Mouse (Mus musculus): Measurements from ENCODE around the gene Fnip2. TPM values are rescaled to one million over a fixed set of nuclear protein-coding genes. Genes with fewer than 3 reads are reported as not detected.

The Fnip2 gene
- total and polyA plus RNA-seq, 3 experiments: 0.21 to 0.71 (median 0.31) TPM

DNA sequence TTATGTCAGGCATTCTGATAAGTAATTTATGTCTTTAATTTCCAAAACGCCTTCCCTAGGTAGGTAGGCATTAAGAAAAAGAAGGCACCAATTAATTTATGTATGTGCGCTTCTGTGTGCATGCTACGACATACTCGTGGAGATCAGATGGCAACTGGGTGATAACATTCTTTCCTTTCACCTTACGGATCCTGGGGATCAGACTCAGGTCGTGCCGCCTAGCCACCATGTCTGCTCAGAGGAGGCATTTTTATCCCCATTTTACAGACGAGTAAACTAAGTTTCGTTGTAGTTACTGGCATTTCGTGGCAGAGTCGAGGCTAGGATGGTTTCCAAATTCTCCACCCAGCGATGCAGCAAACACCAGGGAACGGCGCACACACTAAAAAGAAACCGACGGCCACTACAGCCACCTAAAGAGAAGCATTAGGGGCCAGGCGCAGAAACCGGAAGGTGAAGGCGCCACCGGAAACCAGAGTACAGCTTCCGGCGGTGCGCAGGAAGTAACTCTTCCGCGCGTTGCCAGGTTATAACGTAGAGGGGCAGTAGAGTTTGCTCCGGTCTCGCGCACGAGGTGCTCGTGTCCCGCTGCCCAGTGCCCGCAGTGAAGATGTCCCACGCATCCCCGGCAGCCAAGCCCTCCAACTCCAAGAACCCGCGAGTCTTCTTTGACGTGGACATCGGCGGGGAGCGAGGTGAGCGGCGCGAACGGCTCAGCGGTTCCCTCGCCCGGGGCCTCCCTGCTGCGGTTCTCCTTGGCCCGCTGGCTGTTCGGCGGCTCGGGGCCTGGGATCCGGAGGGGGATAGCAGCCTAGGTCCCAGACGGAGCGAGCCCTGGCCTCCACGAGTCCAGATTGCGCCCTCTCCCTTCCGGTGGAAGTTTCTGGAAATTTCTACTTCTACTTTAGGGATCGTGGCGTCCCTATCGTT is 23.5 kb upstream of the Fnip2 start, which contains the start of gene Ppid:
TSS of gene Ppid (plus strand) at position 480 of the 930 bp plus-strand sequence.
- Histone ChIP-seq H3K9me3 (replicated peaks; ENCODE audit: low read length) (no peaks in the 10 kb centered on the region), H3K4me2 (ENCODE audit: insufficient read depth, low read depth, poor library complexity, severe bottlenecking) (peak within 1 kb of the TSS; percentile 74), H3K4me3 (replicated peaks in 1 of 3; ENCODE audit: low read depth in 2 of 3, low read length in 2 of 3, poor library complexity in 1 of 3) (peak within 1 kb of the TSS; percentile 83 to 97 (median 83)), H3K4me1 (ENCODE audit: control insufficient read depth in 1 of 2, insufficient read depth in 2 of 2) (peaks cover 2 to 21% of the 10 kb centered on the region in 2 experiments; a peak in 3 of 4 replicates), H3K27ac (ENCODE audit: insufficient read depth, low read depth) (peak within 1 kb of the TSS; percentile 51; the same call in 1 of the 2 replicates), H3K36me3 (replicated peaks in 1 of 2; ENCODE audit: control insufficient read depth in 1 of 2, insufficient read depth in 1 of 2, low read length in 1 of 2) (peaks cover 19 to 29% of the 10 kb centered on the region in 2 experiments), H3K79me2 (replicated peaks; ENCODE audit: control insufficient read depth, extremely low read depth, insufficient read depth, poor library complexity, severe bottlenecking) (peaks cover 41% of the 10 kb centered on the region), H3K27me3 (replicated peaks) (no peaks in the 10 kb centered on the region), H3K9ac (ENCODE audit: insufficient read depth, low read depth) (peak within 1 kb of the TSS; percentile 89)
- peak; percentile 86 for DNase-seq (ENCODE audit: extremely low read depth)
- dilution Hi-C loops (cut with MboI; ENCODE audit: extremely low pct_ligation_motif_present, extremely low pct_unique_long_range_greater_than_20kb, low sequenced_read_pairs) (loop anchor here (25.0 kb wide), 1 partner anchor 379 kb away; no protein-coding TSS in a partner anchor), in situ Hi-C loops (cut with MboI; ENCODE audit: low pct_ligation_motif_present, low pct_unique_long_range_greater_than_20kb, low sequenced_read_pairs) (loop anchor here (25.0 kb wide), 1 partner anchor 629 kb away; no protein-coding TSS in a partner anchor)
- TF ChIP-seq RAD21 (IDR thresholded peaks at IDR 0.05; ENCODE audit: low read depth, low read length): no peak
- no peak for TF ChIP-seq USF2 (conservative IDR thresholded peaks at IDR 0.05; ENCODE audit: low read depth, low read length)
- no peak for TF ChIP-seq MAFK (IDR thresholded peaks at IDR 0.05; ENCODE audit: insufficient replicate concordance, low read length)
- TF ChIP-seq ZKSCAN1 (IDR thresholded peaks at IDR 0.05; ENCODE audit: borderline replicate concordance, low read depth, low read length): no peak
- no peak; the same call in 1 of the 2 replicates for TF ChIP-seq IRF4 (IDR thresholded peaks at IDR 0.05; ENCODE audit: low read depth, low read length)
- TF ChIP-seq UBTF (IDR thresholded peaks at IDR 0.05; ENCODE audit: low read depth, low read length): no peak
- TF ChIP-seq HCFC1 (IDR thresholded peaks at IDR 0.05; ENCODE audit: low read depth, low read length): peak; percentile 87
- peak; percentile 84; the same call in 1 of the 2 replicates for TF ChIP-seq KAT2A (IDR thresholded peaks at IDR 0.05; ENCODE audit: insufficient replicate concordance, low read length)
- peak in 1 of 2 experiments; percentile 27; a peak in 2 of 4 replicates for TF ChIP-seq CTCF (conservative IDR thresholded peaks at IDR 0.05 in 1 of 2, IDR thresholded peaks at IDR 0.05 in 1 of 2; ENCODE audit: low read depth in 2 of 2, low read length in 2 of 2)
- TF ChIP-seq PAX5 (IDR thresholded peaks at IDR 0.05; ENCODE audit: low read length): no peak
- no peak for TF ChIP-seq JUND (conservative IDR thresholded peaks at IDR 0.05; ENCODE audit: low read depth, low read length)
- no peak for TF ChIP-seq ETS1 (conservative IDR thresholded peaks at IDR 0.05; ENCODE audit: low read depth, low read length)
- TF ChIP-seq NELFE (IDR thresholded peaks at IDR 0.05; ENCODE audit: low read depth, low read length): peak; percentile 94
- no peak for TF ChIP-seq CHD2 (IDR thresholded peaks at IDR 0.05; ENCODE audit: low read length)
- peak; percentile 90 for TF ChIP-seq ELF1 (IDR thresholded peaks at IDR 0.05; ENCODE audit: low read depth, low read length)
- peak; percentile 98 for TF ChIP-seq POLR2A (IDR thresholded peaks at IDR 0.05; ENCODE audit: low read depth, low read length)
- TF ChIP-seq EP300 (IDR thresholded peaks at IDR 0.05; ENCODE audit: low read length): no peak
- TF ChIP-seq SMC3 (IDR thresholded peaks at IDR 0.05; ENCODE audit: low read depth, low read length): no peak
- peak; percentile 73; the same call in 1 of the 2 replicates for TF ChIP-seq POLR2AphosphoS2 (IDR thresholded peaks at IDR 0.05; ENCODE audit: low read depth, low read length)
- TF ChIP-seq USF1 (IDR thresholded peaks at IDR 0.05; ENCODE audit: low read depth, low read length): no peak
- no peak; the same call in 1 of the 2 replicates for TF ChIP-seq JUN (IDR thresholded peaks at IDR 0.05; ENCODE audit: insufficient read depth, low read depth, low read length)
- TF ChIP-seq E2F4 (IDR thresholded peaks at IDR 0.05; ENCODE audit: insufficient replicate concordance, low read depth, low read length): no peak
- TF ChIP-seq MXI1 (IDR thresholded peaks at IDR 0.05; ENCODE audit: low read depth, low read length): peak; percentile 86
- no peak for TF ChIP-seq ZC3H11A (IDR thresholded peaks at IDR 0.05; ENCODE audit: low read depth, low read length)
- TF ChIP-seq MYC (IDR thresholded peaks at IDR 0.05; ENCODE audit: low read depth, low read length): peak; percentile 95
- TF ChIP-seq ZMIZ1 (IDR thresholded peaks at IDR 0.05; ENCODE audit: low read depth, low read length): no peak; the same call in none of the 2 replicates
- no peak for TF ChIP-seq MAZ (IDR thresholded peaks at IDR 0.05; ENCODE audit: low read depth, low read length)
- peak; percentile 63 for TF ChIP-seq BHLHE40 (IDR thresholded peaks at IDR 0.05; ENCODE audit: low read depth, low read length)
- TF ChIP-seq CHD1 (IDR thresholded peaks at IDR 0.05; ENCODE audit: low read depth, low read length): peak; percentile 78; the same call in 1 of the 2 replicates
- TF ChIP-seq RCOR1 (conservative IDR thresholded peaks at IDR 0.05; ENCODE audit: low read depth, low read length): 0 out of 2 replicates have a peak, but pooled peaks have one; percentile 30
- TF ChIP-seq ZNF384 (IDR thresholded peaks at IDR 0.05; ENCODE audit: low read depth, low read length): no peak
- peak; percentile 83 for TF ChIP-seq TBP (conservative IDR thresholded peaks at IDR 0.05; ENCODE audit: low read depth, low read length)
- peak; percentile 56 for TF ChIP-seq NRF1 (IDR thresholded peaks at IDR 0.05; ENCODE audit: low read depth, low read length)
- TF ChIP-seq MEF2A (IDR thresholded peaks at IDR 0.05; ENCODE audit: borderline replicate concordance, low read depth, low read length): no peak
- TF ChIP-seq MAX (IDR thresholded peaks at IDR 0.05; ENCODE audit: low read length): peak; percentile 83; the same call in 1 of the 2 replicates
- TF ChIP-seq TCF12 (IDR thresholded peaks at IDR 0.05; ENCODE audit: low read depth, low read length): peak; percentile 88
- no peak for TF ChIP-seq GABPA (IDR thresholded peaks at IDR 0.05; ENCODE audit: insufficient replicate concordance, low read depth, low read length)

Measured in CH12.LX (cell line).